Mouse (Mus musculus) midbrain, embryonic 14.5 days (tissue): ENCODE data around the gene Cdkn2d. TPM values are rescaled to one million over a fixed set of nuclear protein-coding genes. Genes with fewer than 3 reads are reported as not detected.

Experiments used
- ATAC-seq: fragments of 200-750 bp; cut with Nextera tagmentation; 2 replicates; pipeline ENCODE4 v1.8.0; 2017; ENCODE audit warnings: moderate number of reproducible peaks, moderate library complexity; ENCODE audit not compliant: low FRiP score, low TSS enrichment
- DNase-seq: peaks from one replicate; pipeline ENCODE4 v3.0.0-alpha.2; 2015
- H3K27ac ChIP-seq: fragments of 300-500 bp; sonication (generic); replicated peaks from 2 replicates; pipeline ENCODE4 v1.5.1; 2014; ENCODE audit warnings: mild to moderate bottlenecking, low read depth, low read length, moderate library complexity
- H3K27me3 ChIP-seq: fragments of 300-500 bp; sonication (generic); 2 replicates; pipeline ENCODE4 v1.6.1; 2014; ENCODE audit warnings: low read length, control low read depth, mixed read lengths; ENCODE audit not compliant: control insufficient read depth, insufficient read depth
- H3K36me3 ChIP-seq: fragments of 300-500 bp; sonication (generic); 2 replicates; pipeline ENCODE4 v1.6.1; 2014; ENCODE audit warnings: low read length, control low read depth; ENCODE audit not compliant: control insufficient read depth, insufficient read depth
- H3K4me1 ChIP-seq: fragments of 300-500 bp; sonication (generic); 2 replicates; pipeline ENCODE4 v1.6.1; 2014; ENCODE audit warnings: mild to moderate bottlenecking, antibody characterized with exemption, low read length, control low read depth; ENCODE audit not compliant: control insufficient read depth, insufficient read depth
- H3K4me2 ChIP-seq: fragments of 300-500 bp; sonication (generic); 2 replicates; pipeline ENCODE4 v1.6.1; 2014; ENCODE audit warnings: mild to moderate bottlenecking, low read length, moderate library complexity
- H3K4me3 ChIP-seq: fragments of 300-500 bp; sonication (generic); replicated peaks from 2 replicates; pipeline ENCODE4 v1.5.1; 2014; ENCODE audit warnings: low read depth, low read length
- H3K9ac ChIP-seq: fragments of 300-500 bp; sonication (generic); replicated peaks from 2 replicates; pipeline ENCODE4 v1.6.1; 2014; ENCODE audit warnings: mild to moderate bottlenecking, low read length, moderate library complexity
- H3K9me3 ChIP-seq: fragments of 300-500 bp; sonication (generic); 2 replicates; pipeline ENCODE4 v1.6.1; 2016; ENCODE audit warnings: low read length, control low read depth, mixed read lengths; ENCODE audit not compliant: control insufficient read depth
- WGBS: fragments of 180-500 bp; shearing (Covaris S2); extraction: QIAGEN DNeasy Blood & Tissue Kit; methylation state at CpG from one replicate; pipeline ENCODE4 v1.1.7; 2014; 5-methylcytosine and 5-hydroxymethylcytosine counted together
- polyA plus RNA-seq: library from polyadenylated mRNA; unstranded; fragments of >200 nt; fragmentation: Nextera tagmentation; extraction: Ambion mirVana; gene quantifications from 2 replicates; pipeline ENCODE4 v1.2.1, GENCODE M21; 2014

The Cdkn2d gene
- 84.9 and 95.7 TPM in 2 replicates for polyA plus RNA-seq

DNA sequence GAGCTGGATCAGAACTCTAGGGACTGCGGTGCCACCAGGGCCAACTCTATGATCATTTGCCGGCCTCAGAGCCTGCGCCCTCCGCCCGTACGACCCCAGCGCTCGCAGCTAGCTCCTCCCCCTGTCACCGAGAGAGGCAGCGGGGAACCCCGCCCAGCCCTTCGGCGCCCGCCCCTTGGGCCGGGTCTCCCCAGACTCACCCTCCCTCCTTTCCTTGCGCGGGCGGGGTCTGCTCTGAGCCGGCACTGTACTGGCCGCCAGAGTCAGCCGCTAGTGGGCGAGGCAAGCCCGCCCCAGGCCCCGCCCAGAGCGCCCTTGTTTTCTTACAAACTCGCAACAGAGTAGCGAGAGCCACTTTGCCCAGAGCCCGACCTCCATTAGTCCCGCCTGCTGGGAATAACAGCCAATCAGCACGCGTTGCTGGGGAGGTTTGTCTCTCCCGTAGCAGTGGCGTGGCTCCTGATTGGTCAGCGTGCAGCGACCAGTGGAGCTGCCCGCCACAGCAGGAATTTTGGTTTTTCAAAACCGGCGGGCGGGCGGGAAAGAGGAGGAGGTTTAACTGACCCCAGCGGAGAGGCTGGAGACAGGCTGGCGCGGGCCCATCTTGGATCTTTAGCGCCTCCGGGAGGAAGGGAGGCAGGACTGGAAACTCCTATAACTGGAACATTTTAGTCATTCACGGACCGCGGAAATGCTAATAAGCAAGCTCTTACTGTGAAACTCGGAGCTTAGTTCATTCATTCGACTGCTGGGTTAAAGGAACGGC is at the start of gene Cdkn2d:
Cdkn2d (minus strand) TSS at position 386 of the 766 bp plus-strand sequence.
- DNase-seq, result peak; percentile 99
- Histone ChIP-seq H3K9me3 (no peaks in the 10 kb centered on the region), H3K36me3 (no peaks in the 10 kb centered on the region), H3K9ac (peak within 1 kb of the TSS; percentile 70), H3K27ac (peak within 1 kb of the TSS; percentile 82), H3K4me2 (peak within 1 kb of the TSS; percentile 84), H3K4me1 (peaks cover 33% of the 10 kb centered on the region), H3K27me3 (no peaks in the 10 kb centered on the region), H3K4me3 (peak within 1 kb of the TSS; percentile 72)
- WGBS, result under 1% methylated on average over 51 of the region's 51 CpGs
- peak; percentile 95 for ATAC-seq

DNA sequence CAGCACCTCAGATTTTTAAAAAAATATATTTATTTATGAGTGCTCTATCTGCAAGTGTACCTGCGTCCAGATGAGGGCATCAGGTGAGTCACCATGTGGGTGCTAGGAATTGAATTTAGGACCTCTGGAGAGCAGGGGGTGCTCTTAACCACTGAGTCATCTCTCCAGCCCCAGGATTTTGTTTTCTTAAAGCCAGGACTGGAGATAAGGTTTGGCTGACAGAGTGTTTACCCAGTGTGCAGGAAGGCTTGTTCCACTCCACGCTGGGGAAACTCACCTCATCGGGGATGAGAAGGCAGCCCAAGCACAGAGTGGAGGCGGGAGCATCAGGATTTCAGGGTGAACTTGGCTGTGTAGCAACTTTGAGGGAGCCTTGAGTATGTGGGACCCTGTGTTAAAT is 49.2 kb upstream of the Cdkn2d start:
- ATAC-seq, result no peak
- Histone ChIP-seq H3K9ac (no peak overlapping the region), H3K9me3 (no peaks in the 10 kb centered on the region), H3K4me1 (no peaks in the 10 kb centered on the region), H3K36me3 (peaks cover 31% of the 10 kb centered on the region), H3K27me3 (no peaks in the 10 kb centered on the region), H3K27ac (no peak overlapping the region), H3K4me2 (no peak overlapping the region), H3K4me3 (no peak overlapping the region)
- no peak for DNase-seq
- WGBS, result 90% methylated on average over 4 of the region's 4 CpGs

DNA sequence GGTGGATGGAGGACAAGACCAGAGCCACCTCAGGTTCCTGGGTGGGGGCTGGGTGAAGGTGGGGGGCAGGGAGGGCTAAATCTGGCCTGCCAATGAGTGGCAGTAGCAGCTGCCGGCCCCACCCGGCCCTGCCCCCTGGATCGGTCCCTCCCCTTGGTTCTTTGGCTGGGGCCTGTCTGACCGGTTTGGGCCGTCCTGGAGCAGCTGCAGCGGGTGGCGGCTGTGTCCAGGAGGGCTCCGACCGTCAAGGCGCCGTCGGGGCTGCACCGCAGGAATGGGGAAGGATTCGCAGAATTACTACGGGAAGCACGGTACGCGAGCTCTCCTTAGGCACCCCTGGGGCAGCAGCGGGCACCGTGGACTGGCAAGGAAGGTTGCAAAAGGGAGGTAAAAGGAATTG is 46.4 kb upstream of the Cdkn2d start:
- no peak for ATAC-seq
- no peak overlapping the region for H3K9ac ChIP-seq
- H3K4me1 ChIP-seq, result no peaks in the 10 kb centered on the region
- DNase-seq, result no peak
- no peak overlapping the region for H3K27ac ChIP-seq
- H3K4me2 ChIP-seq, result no peak overlapping the region
- H3K36me3 ChIP-seq, result peaks cover 9% of the 10 kb centered on the region; the same call in 1 of the 2 replicates
- WGBS, result 17% methylated on average over 20 of the region's 20 CpGs
- no peaks in the 10 kb centered on the region for H3K9me3 ChIP-seq
- H3K27me3 ChIP-seq, result no peaks in the 10 kb centered on the region
- no peak overlapping the region for H3K4me3 ChIP-seq

DNA sequence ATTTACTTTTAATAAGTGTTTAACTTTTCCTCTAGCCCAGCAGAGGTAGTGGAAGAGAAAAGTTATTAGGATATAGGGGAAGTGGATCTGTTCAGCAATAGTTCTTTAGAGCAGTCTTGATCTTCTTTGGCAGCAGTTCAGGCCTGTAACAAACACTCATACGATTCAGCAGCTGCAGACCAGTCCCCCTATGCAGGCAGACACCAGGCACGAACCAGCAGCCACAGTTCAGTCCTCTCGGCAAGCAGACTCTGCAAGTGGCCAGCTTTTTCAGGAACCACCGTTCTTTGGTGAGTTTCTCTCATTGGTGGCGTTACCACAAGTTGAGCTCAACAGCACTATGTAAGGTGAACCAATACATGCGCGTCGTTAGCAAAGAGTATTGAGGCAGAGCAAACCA is 45.3 kb upstream of the Cdkn2d start:
- ATAC-seq, result no peak

DNA sequence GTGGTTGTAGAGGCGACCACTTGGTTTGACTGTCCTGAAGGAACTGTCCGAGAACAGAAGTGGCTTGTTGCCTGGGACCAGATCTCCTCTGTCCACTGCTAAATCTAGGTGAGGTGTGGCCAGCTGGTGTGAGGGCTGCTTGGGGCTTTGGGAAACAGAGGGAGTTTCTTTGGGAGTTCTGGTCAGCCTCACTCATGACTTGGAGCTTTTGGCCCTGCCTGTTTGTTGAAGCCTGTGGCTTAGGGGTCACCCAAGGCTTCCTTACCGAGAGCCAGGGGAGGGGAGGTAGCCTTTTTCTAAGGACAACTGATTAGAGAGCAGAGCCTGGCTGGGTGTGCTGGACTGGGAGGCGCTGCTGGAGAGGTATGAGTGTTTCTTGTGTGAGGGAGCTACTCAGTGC is 44.2 kb upstream of the Cdkn2d start:
- 0 out of 2 replicates have a peak, but pooled peaks cover 3% of the 10 kb centered on the region for H3K36me3 ChIP-seq
- 84% methylated on average over 4 of the region's 4 CpGs for WGBS
- no peak for ATAC-seq

More for the DNA sequence above, 45.3 kb upstream of the Cdkn2d start:
- H3K9ac ChIP-seq, result no peak overlapping the region
- no peak overlapping the region for H3K27ac ChIP-seq
- 84% methylated on average over 8 of the region's 8 CpGs for WGBS
- no peaks in the 10 kb centered on the region for H3K9me3 ChIP-seq
- H3K4me1 ChIP-seq, result no peaks in the 10 kb centered on the region
- H3K4me3 ChIP-seq, result no peak overlapping the region
- no peak overlapping the region for H3K4me2 ChIP-seq
- H3K27me3 ChIP-seq, result no peaks in the 10 kb centered on the region
- 0 out of 2 replicates have a peak, but pooled peaks cover 3% of the 10 kb centered on the region for H3K36me3 ChIP-seq
- no peak for DNase-seq

DNA sequence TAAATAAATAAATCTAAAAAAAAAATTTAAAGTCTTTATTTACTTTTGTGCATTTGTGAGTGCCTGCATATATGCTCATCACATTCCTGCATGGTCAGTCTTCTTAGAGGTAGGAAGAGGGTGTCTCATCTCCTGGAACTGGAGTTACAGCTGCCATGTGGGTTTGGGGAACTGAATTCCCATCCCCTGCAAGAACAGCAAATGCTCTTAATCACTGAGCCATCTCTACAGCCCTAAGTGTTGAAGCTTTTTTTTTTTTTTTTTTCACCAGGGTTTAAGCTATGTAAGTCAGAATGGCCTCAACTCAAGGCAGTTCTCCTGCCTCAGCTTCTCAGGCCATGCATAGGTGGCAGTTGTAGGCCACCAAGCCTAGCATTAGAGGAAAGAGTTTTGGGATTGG is 43.5 kb upstream of the Cdkn2d start:
- DNase-seq (no peak), ATAC-seq (no peak)
- Histone ChIP-seq H3K27me3 (no peaks in the 10 kb centered on the region), H3K9ac (no peak overlapping the region), H3K4me1 (no peaks in the 10 kb centered on the region), H3K36me3 (no peaks in the 10 kb centered on the region), H3K27ac (no peak overlapping the region), H3K4me3 (no peak overlapping the region), H3K9me3 (no peaks in the 10 kb centered on the region), H3K4me2 (no peak overlapping the region)

More for the DNA sequence above, 44.2 kb upstream of the Cdkn2d start:
- DNase-seq, result no peak
- Histone ChIP-seq H3K27me3 (no peaks in the 10 kb centered on the region), H3K27ac (no peak overlapping the region), H3K4me1 (no peaks in the 10 kb centered on the region), H3K9me3 (no peaks in the 10 kb centered on the region), H3K4me3 (no peak overlapping the region), H3K9ac (no peak overlapping the region), H3K4me2 (no peak overlapping the region)

DNA sequence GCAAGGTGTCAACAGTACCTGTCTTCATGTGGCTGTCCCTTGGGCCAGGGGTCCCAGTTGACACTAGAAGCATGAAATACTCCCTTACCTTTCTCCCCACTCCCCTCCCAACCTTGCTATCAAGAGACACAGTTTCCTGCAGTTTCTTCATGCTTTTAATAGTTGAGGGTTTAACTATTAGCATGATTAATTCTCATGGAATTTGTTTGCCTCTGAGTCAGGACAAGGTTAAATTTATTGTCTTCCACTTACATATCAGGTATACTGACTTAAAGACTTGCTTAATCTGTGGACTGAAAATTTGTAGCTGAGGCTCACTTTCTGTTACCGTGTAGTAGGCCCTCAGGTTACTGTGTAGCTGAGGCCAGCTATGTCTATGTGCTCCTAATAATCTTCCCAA is 42.3 kb upstream of the Cdkn2d start:
- H3K9me3 ChIP-seq, result no peaks in the 10 kb centered on the region
- 95% methylated on average over 1 of the region's 1 CpGs for WGBS

DNA sequence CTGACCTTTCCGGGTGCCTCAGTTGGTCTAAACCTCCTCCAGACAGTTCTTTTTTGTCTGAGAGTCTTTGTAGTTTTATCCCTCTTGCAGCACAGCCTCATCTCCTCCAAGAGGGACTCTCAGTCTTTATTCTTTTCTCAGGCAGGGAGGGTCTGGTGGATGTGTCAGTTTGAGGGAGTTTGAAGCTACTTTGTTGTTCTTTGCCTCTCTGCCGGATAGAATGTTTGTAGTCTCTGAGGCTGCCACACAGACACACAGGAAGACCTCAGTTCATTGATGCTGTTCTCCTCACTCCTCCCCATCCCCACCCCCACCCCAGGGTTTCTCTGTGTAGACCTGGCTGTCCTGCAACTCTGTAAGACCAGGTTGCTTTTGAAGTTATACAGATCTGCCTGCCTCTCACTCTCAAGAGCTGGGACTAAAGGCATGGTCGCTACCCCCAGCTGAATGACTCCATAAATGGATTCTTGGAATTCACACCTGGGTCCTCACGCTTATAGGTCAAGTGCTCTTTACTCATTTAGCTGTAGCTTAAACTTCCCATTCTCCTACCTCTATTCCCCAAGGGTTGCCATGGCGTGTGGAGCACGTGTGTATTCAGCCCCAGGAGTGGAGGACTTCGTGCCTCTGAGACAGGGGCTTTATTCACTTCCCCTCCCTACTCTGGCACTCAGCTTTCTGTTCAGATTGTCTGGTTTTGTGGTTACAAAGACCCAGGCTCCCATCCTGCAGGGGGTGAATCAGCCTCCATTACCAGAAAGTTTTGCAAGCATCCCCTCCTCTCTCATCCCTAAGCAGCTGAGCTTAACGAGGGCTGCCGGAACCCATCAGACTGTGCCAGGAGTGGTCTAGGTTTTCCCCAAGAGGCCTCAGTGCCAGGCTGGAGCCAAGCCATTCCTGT is 41.2 kb upstream of the Cdkn2d start:
- Histone ChIP-seq H3K36me3 (no peaks in the 10 kb centered on the region), H3K4me2 (no peak overlapping the region), H3K9ac (no peak overlapping the region), H3K9me3 (no peaks in the 10 kb centered on the region), H3K27me3 (no peaks in the 10 kb centered on the region), H3K27ac (peak overlapping the region; percentile 15; the same call in 1 of the 2 replicates), H3K4me1 (no peaks in the 10 kb centered on the region), H3K4me3 (no peak overlapping the region)
- no peak for ATAC-seq
- 24% methylated on average over 9 of the region's 9 CpGs for WGBS
- DNase-seq, result peak; percentile 21

More for the DNA sequence above, 42.3 kb upstream of the Cdkn2d start:
- Histone ChIP-seq H3K9ac (no peak overlapping the region), H3K4me2 (no peak overlapping the region), H3K4me3 (no peak overlapping the region), H3K27me3 (no peaks in the 10 kb centered on the region), H3K36me3 (no peaks in the 10 kb centered on the region), H3K27ac (no peak overlapping the region), H3K4me1 (no peaks in the 10 kb centered on the region)
- DNase-seq, result no peak
- no peak for ATAC-seq
